Mouse (Mus musculus) thymus, adult 2 months (tissue): Measurements from ENCODE around the gene Trappc3.

Experiments used
- CTCF ChIP-seq: fragments of 200-500 bp; IDR thresholded peaks from 2 replicates; pipeline ENCODE4 v1.5.1; 2012; ENCODE audit warnings: mild to moderate bottlenecking, control low read depth, low read length, moderate library complexity, borderline replicate concordance; ENCODE audit not compliant: control insufficient read depth, poor library complexity, insufficient read depth; ENCODE audit errors: extremely low read depth
- POLR2A ChIP-seq: fragments of 200-500 bp; IDR thresholded peaks from 2 replicates; pipeline ENCODE4 v1.6.1; 2012; ENCODE audit warnings: mild to moderate bottlenecking, low read length, control low read depth, moderate library complexity; ENCODE audit not compliant: control insufficient read depth, poor library complexity, insufficient read depth; ENCODE audit errors: extremely low read depth

GRCm38 (mm10) chr4:126306058-126306457 lies 43.9 kb downstream of the Trappc3 start:
- TF ChIP-seq CTCF (0 out of 2 replicates have a peak, but pooled peaks have one; percentile 19), POLR2A (no peak)
